Mouse (Mus musculus) neural tube, embryonic 11.5 days (tissue): ENCODE results near the gene Sgms2. TPM values are rescaled to one million over a fixed set of nuclear protein-coding genes. Genes with fewer than 3 reads are reported as not detected.

Experiments
- ATAC-seq: fragments of 200-750 bp; cut with Nextera tagmentation; 2 replicates; pipeline ENCODE4 v1.8.0; 2017; ENCODE audit warnings: moderate number of reproducible peaks, mild to moderate bottlenecking, moderate TSS enrichment, moderate library complexity; ENCODE audit not compliant: insufficient read depth, low FRiP score, low TSS enrichment
- DNase-seq: peaks from one replicate; pipeline ENCODE4 v3.0.0-alpha.2; 2015; ENCODE audit warnings: low spot score
- H3K27ac ChIP-seq: fragments of 300-500 bp; sonication (generic); 2 replicates; pipeline ENCODE4 v1.5.1; 2014; ENCODE audit warnings: low read depth, mild to moderate bottlenecking, low read length
- H3K27me3 ChIP-seq: fragments of 300-500 bp; sonication (generic); 2 replicates; pipeline ENCODE4 v1.6.1; 2014; ENCODE audit warnings: mild to moderate bottlenecking, low read length, mixed read lengths; ENCODE audit not compliant: control insufficient read depth, insufficient read depth
- H3K36me3 ChIP-seq: fragments of 300-500 bp; sonication (generic); 2 replicates; pipeline ENCODE4 v1.6.1; 2014; ENCODE audit warnings: mild to moderate bottlenecking, low read length, moderate library complexity, mixed read lengths; ENCODE audit not compliant: control insufficient read depth, insufficient read depth
- H3K4me1 ChIP-seq: fragments of 300-500 bp; sonication (generic); 2 replicates; pipeline ENCODE4 v1.6.1; 2014; ENCODE audit warnings: low read length, mixed read lengths; ENCODE audit not compliant: control insufficient read depth, insufficient read depth
- H3K4me2 ChIP-seq: fragments of 300-500 bp; sonication (generic); 2 replicates; pipeline ENCODE4 v1.6.1; 2014; ENCODE audit warnings: low read depth, mild to moderate bottlenecking, moderate library complexity
- H3K4me3 ChIP-seq: fragments of 300-500 bp; sonication (generic); 2 replicates; pipeline ENCODE4 v1.5.1; 2014; ENCODE audit warnings: low read depth, low read length
- H3K9ac ChIP-seq: fragments of 300-500 bp; sonication (generic); 2 replicates; pipeline ENCODE4 v1.6.1; 2014; ENCODE audit warnings: mild to moderate bottlenecking, low read length
- H3K9me3 ChIP-seq: fragments of 300-500 bp; sonication (generic); 2 replicates; pipeline ENCODE4 v1.6.1; 2016; ENCODE audit warnings: low read length; ENCODE audit not compliant: control insufficient read depth
- WGBS: fragments of 180-500 bp; shearing (Covaris S2); extraction: QIAGEN DNeasy Blood & Tissue Kit; methylation state at CpG from one replicate; pipeline ENCODE4 v1.1.7; 2014; 5-methylcytosine and 5-hydroxymethylcytosine counted together
- polyA plus RNA-seq: library from polyadenylated mRNA; unstranded; fragments of >200 nt; fragmentation: Nextera tagmentation; extraction: Ambion mirVana; gene quantifications from 2 replicates; pipeline ENCODE4 v1.2.1, GENCODE M21; 2014

Sgms2 gene
- polyA plus RNA-seq, 1 experiment from 2014 or later = 0.52 TPM

GRCm38 (mm10) chr3:131480659-131481058 lies 10.6 kb downstream of the Sgms2 start:
- 63% methylated on average over 3 of the region's 3 CpGs for whole genome bisulfite sequencing
- Histone ChIP-seq H3K4me2 (no peak overlapping the region), H3K9me3 (no peaks in the 10 kb centered on the region), H3K4me1 (no peaks in the 10 kb centered on the region), H3K9ac (no peak overlapping the region), H3K36me3 (no peaks in the 10 kb centered on the region), H3K4me3 (no peak overlapping the region), H3K27me3 (no peaks in the 10 kb centered on the region), H3K27ac (no peak overlapping the region)
- DNase-seq (no peak), ATAC-seq (no peak)

- Histone ChIP-seq H3K27me3 (no peaks in the 10 kb centered on the region), H3K4me1 (no peaks in the 10 kb centered on the region), H3K9me3 (no peaks in the 10 kb centered on the region), H3K36me3 (no peaks in the 10 kb centered on the region), H3K9ac (no peak overlapping the region), H3K4me3 (no peak overlapping the region), H3K27ac (no peak overlapping the region), H3K4me2 (no peak overlapping the region)
- DNase-seq = no peak
- no peak for ATAC-seq
- WGBS = 89% methylated on average over 3 of the region's 3 CpGs
Observed at GRCm38 (mm10) chr3:131479415-131479814, 11.8 kb downstream of the Sgms2 start.

- H3K4me1 ChIP-seq = no peaks in the 10 kb centered on the region
- ATAC-seq (no peak), DNase-seq (no peak)
- no peak overlapping the region for H3K9ac ChIP-seq
- H3K27ac ChIP-seq = no peak overlapping the region
- H3K36me3 ChIP-seq = no peaks in the 10 kb centered on the region
- H3K4me3 ChIP-seq = no peak overlapping the region
- H3K4me2 ChIP-seq = no peak overlapping the region
- H3K9me3 ChIP-seq = no peaks in the 10 kb centered on the region
- 96% methylated on average over 10 of the region's 10 CpGs for WGBS
- no peaks in the 10 kb centered on the region for H3K27me3 ChIP-seq
Observed at GRCm38 (mm10) chr3:131476002-131476401, 15.2 kb downstream of the Sgms2 start.

GRCm38 (mm10) chr3:131474526-131474925 lies 16.7 kb downstream of the Sgms2 start:
- H3K4me1 ChIP-seq = no peaks in the 10 kb centered on the region
- ATAC-seq = no peak
- 54% methylated on average over 13 of the region's 13 CpGs for WGBS
- H3K36me3 ChIP-seq = no peaks in the 10 kb centered on the region
- no peak overlapping the region for H3K4me2 ChIP-seq
- H3K27ac ChIP-seq = no peak overlapping the region
- H3K9ac ChIP-seq = no peak overlapping the region
- H3K27me3 ChIP-seq = no peaks in the 10 kb centered on the region
- no peaks in the 10 kb centered on the region for H3K9me3 ChIP-seq
- H3K4me3 ChIP-seq = no peak overlapping the region
- DNase-seq = no peak

GRCm38 (mm10) chr3:131473496-131473895 lies 17.7 kb downstream of the Sgms2 start:
- H3K9ac ChIP-seq = no peak overlapping the region

GRCm38 (mm10) chr3:131471836-131472235 lies 19.4 kb downstream of the Sgms2 start:
- Histone ChIP-seq H3K9ac (no peak overlapping the region), H3K4me2 (no peak overlapping the region), H3K27me3 (no peaks in the 10 kb centered on the region), H3K9me3 (no peaks in the 10 kb centered on the region), H3K36me3 (no peaks in the 10 kb centered on the region), H3K4me3 (no peak overlapping the region), H3K4me1 (no peaks in the 10 kb centered on the region), H3K27ac (no peak overlapping the region)
- no peak for DNase-seq
- peak; percentile 45 for ATAC-seq
- 62% methylated on average over 6 of the region's 6 CpGs for WGBS

More at GRCm38 (mm10) chr3:131473496-131473895, 17.7 kb downstream of the Sgms2 start:
- DNase-seq (no peak), ATAC-seq (no peak)
- Histone ChIP-seq H3K27ac (no peak overlapping the region), H3K4me3 (no peak overlapping the region), H3K4me1 (no peaks in the 10 kb centered on the region), H3K36me3 (no peaks in the 10 kb centered on the region), H3K4me2 (no peak overlapping the region), H3K9me3 (no peaks in the 10 kb centered on the region), H3K27me3 (no peaks in the 10 kb centered on the region)
- WGBS = no CpG with 5 or more reads among the region's 1 CpGs

GRCm38 (mm10) chr3:131471435-131471834 lies 19.8 kb downstream of the Sgms2 start:
- 75% methylated on average over 11 of the region's 11 CpGs for WGBS
- H3K36me3 ChIP-seq = no peaks in the 10 kb centered on the region
- no peaks in the 10 kb centered on the region for H3K4me1 ChIP-seq
- ATAC-seq (peak; percentile 26; the same call in 1 of the 2 replicates), DNase-seq (no peak)
- no peak overlapping the region for H3K4me3 ChIP-seq
- no peaks in the 10 kb centered on the region for H3K9me3 ChIP-seq
- no peaks in the 10 kb centered on the region for H3K27me3 ChIP-seq
- H3K9ac ChIP-seq = no peak overlapping the region
- no peak overlapping the region for H3K27ac ChIP-seq
- H3K4me2 ChIP-seq = no peak overlapping the region

- H3K27me3 ChIP-seq = no peaks in the 10 kb centered on the region
- no peak overlapping the region for H3K4me2 ChIP-seq
- H3K36me3 ChIP-seq = no peaks in the 10 kb centered on the region
- 40% methylated on average over 9 of the region's 9 CpGs for WGBS
- peak; percentile 40; the same call in 1 of the 2 replicates for ATAC-seq
- no peak overlapping the region for H3K27ac ChIP-seq
- H3K9me3 ChIP-seq = no peaks in the 10 kb centered on the region
- H3K4me3 ChIP-seq = no peak overlapping the region
- DNase-seq = peak; percentile 23
- no peaks in the 10 kb centered on the region for H3K4me1 ChIP-seq
- no peak overlapping the region for H3K9ac ChIP-seq
Observed at GRCm38 (mm10) chr3:131470837-131471236, 20.4 kb downstream of the Sgms2 start.

- H3K9ac ChIP-seq = no peak overlapping the region
- H3K36me3 ChIP-seq = no peaks in the 10 kb centered on the region
- no peak overlapping the region for H3K4me3 ChIP-seq
- 13% methylated on average over 3 of the region's 3 CpGs for WGBS
- H3K4me2 ChIP-seq = no peak overlapping the region
- ATAC-seq (no peak), DNase-seq (no peak)
- no peaks in the 10 kb centered on the region for H3K9me3 ChIP-seq
- no peaks in the 10 kb centered on the region for H3K27me3 ChIP-seq
- H3K4me1 ChIP-seq = no peaks in the 10 kb centered on the region
- no peak overlapping the region for H3K27ac ChIP-seq
Observed at GRCm38 (mm10) chr3:131469636-131470035, 21.6 kb downstream of the Sgms2 start.
